Mouse (Mus musculus): ENCODE results near the gene Psen2.

DNA sequence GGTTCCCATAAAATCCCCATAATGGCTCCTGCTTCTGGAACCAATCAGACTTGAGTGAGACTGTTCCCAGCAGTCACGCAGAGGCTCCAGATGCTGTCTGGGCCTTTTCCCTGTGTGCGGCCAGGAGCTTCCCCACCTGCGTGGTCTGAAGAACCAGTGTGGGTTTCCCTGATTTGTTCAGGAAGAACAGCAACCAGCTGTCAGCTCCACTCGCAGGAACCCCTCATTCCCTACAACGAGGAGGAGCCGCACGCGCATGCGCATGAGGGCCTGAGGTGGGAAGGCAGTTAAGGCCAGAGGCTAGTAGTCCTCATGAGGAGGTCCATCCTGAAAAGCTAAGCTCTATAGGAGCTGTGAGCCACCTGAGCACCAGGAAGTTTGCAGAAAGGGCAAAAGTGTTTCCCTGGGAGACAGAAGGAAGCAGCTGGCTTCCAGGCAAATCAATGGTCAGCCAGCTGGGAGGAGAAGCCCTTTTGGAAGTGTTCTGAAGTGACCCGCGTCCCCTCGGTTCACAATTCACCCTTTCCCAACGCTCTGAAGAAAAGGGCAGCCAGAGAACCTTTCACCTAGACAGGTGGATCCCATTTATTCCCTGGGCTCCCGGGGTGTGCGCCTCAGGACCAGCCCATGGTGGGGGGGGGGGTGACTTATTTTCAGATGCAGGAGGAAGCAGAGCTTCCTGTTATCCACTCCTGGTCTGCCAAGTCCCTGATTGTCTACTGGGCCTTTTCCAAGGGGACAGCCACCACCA is 23.0 kb upstream of the Psen2 start:
- TF ChIP-seq CTCF (IDR thresholded peaks at IDR 0.05; ENCODE audit: control insufficient read depth, insufficient read depth, insufficient read length) (no peak), MYOG (IDR thresholded peaks at IDR 0.05; ENCODE audit: control insufficient read depth, extremely low read depth, insufficient read length) (no peak), USF1 (IDR thresholded peaks at IDR 0.05; ENCODE audit: low read depth) (no peak), CEBPB (IDR thresholded peaks at IDR 0.05; ENCODE audit: low read depth) (no peak)
